Mouse (Mus musculus) E14TG2a.4 (cell line): ENCODE data around the gene Rpl18.

Experiments used
- H3K27me3 ChIP-seq: 2 replicates; pipeline ENCODE4 v1.6.1; 2014; ENCODE audit warnings: low read length, control low read depth; ENCODE audit not compliant: insufficient read depth
- H3K36me3 ChIP-seq: 2 replicates; pipeline ENCODE4 v1.6.1; 2014; ENCODE audit warnings: low read length, control low read depth; ENCODE audit not compliant: insufficient read depth
- H3K4me1 ChIP-seq: replicated peaks from 2 replicates; pipeline ENCODE4 v1.6.1; 2014; ENCODE audit warnings: low read depth, low read length, control low read depth
- H3K4me3 ChIP-seq: replicated peaks from 2 replicates; pipeline ENCODE4 v1.5.1; 2014; ENCODE audit warnings: mild to moderate bottlenecking, low read length
- H3K9me3 ChIP-seq: 2 replicates; pipeline ENCODE4 v1.6.1; 2014; ENCODE audit warnings: low read length, control low read depth
- CTCF ChIP-seq: conservative IDR thresholded peaks from 2 replicates; pipeline ENCODE4 v1.5.1; 2014; ENCODE audit warnings: low read length
- NANOG ChIP-seq: IDR thresholded peaks from 2 replicates; pipeline ENCODE4 v1.6.1; 2014; ENCODE audit warnings: borderline replicate concordance, low read length, mixed read lengths
- POU5F1 ChIP-seq: IDR thresholded peaks from 2 replicates; pipeline ENCODE4 v1.6.1; 2014; ENCODE audit warnings: low read length, borderline replicate concordance

The Rpl18 gene

DNA sequence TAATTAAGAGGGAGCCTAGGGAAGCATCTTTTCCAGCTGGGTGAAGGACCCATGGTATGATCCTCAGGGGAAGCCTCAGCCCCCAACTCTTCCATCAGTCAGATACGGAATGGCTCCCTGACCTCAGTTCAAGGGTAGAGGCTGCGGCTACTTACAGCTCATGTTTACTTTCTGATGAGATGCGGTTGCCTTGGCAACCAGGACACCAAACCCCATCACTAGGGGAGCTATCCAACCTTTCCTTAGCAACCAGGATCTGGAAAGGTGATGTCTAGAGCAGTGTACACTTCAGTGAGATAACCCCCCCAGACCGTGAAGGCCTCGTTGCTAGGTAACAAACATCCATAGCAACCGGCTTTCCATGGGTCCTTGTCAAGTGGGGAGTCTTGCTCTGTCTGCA, 6.2 kb upstream of the Rpl18 start:
- Histone ChIP-seq H3K27me3 (no peaks in the 10 kb centered on the region), H3K36me3 (peaks cover 59% of the 10 kb centered on the region), H3K4me1 (peaks cover 89% of the 10 kb centered on the region), H3K4me3 (peak overlapping the region; percentile 96; the same call in 1 of the 2 replicates), H3K9me3 (no peaks in the 10 kb centered on the region)
- TF ChIP-seq CTCF, result no peak
- no peak for TF ChIP-seq NANOG
- no peak for TF ChIP-seq POU5F1

DNA sequence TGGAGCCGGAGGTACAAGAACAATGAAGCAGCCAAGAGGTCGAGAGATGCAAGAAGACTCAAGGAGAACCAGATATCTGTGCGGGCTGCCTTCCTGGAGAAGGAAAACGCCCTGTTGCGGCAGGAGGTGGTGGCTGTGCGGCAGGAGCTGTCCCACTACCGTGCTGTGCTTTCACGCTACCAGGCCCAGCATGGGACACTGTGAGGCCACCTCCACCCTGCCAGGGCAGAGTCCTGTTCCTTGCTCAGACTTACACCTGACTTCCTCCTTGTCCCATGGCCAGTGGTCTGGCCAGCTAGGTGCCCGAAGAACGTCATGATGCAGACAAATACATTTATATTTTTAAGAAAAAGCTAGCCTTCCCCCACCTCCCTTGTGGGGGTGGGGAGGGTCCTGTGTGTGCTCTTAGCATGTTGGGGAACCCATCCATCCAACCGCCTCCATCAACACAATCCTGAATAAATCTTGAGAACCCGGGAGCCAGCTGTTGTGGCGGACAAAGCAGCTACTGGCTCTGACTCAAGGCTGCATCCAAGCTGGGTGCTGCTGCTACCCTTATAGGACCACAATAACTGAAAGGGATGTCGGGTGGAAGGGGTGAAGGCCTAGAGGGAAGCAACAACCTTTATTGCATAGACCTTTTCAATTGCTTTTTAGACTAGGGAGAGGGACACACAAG, 5.4 kb upstream of the Rpl18 start:
- H3K4me3 ChIP-seq, result peak overlapping the region; percentile 4; the same call in 1 of the 2 replicates
- no peaks in the 10 kb centered on the region for H3K9me3 ChIP-seq
- TF ChIP-seq NANOG (no peak), CTCF (no peak), POU5F1 (no peak)
- no peaks in the 10 kb centered on the region for H3K27me3 ChIP-seq
- peaks cover 62% of the 10 kb centered on the region for H3K36me3 ChIP-seq
- H3K4me1 ChIP-seq, result peaks cover 91% of the 10 kb centered on the region

DNA sequence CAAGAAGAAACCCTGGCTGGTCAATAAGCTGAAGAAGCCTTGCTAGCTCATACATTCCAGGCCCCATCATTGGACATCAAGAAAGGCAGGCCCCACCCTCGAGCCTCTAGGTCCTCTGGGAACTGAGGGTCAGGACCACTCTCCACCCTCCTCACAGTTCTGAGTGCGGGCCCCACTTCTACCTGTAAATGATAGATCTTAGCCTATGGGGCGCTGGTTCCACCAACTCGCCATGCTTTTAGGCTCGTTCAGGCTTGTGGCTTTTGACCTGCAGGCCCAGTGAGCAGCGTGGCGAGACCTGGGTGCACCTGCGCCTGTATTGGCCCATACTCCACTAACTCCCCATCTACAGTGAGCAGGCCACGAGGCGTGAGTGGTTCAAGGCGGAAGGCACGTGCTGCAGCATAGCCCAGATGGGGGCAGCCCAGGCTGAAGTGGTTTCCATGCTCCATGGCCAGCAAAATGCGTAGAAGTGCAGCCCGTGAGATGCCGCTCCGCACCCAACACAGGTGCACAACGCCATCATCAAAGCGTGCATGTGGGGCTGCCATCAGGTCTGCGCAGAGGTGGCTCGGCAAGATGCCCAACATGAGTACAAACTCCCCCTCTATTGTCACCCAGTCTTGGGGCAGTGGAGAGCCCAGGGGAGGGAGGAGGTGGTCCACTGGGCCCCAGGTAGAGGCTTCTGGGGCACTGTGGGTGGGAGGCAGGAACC, 4.6 kb upstream of the Rpl18 start:
- H3K27me3 ChIP-seq, result no peaks in the 10 kb centered on the region
- peaks cover 88% of the 10 kb centered on the region for H3K4me1 ChIP-seq
- H3K4me3 ChIP-seq, result peak overlapping the region; percentile 49
- H3K9me3 ChIP-seq, result no peaks in the 10 kb centered on the region
- H3K36me3 ChIP-seq, result peaks cover 62% of the 10 kb centered on the region
- TF ChIP-seq CTCF (no peak), NANOG (no peak), POU5F1 (no peak)

DNA sequence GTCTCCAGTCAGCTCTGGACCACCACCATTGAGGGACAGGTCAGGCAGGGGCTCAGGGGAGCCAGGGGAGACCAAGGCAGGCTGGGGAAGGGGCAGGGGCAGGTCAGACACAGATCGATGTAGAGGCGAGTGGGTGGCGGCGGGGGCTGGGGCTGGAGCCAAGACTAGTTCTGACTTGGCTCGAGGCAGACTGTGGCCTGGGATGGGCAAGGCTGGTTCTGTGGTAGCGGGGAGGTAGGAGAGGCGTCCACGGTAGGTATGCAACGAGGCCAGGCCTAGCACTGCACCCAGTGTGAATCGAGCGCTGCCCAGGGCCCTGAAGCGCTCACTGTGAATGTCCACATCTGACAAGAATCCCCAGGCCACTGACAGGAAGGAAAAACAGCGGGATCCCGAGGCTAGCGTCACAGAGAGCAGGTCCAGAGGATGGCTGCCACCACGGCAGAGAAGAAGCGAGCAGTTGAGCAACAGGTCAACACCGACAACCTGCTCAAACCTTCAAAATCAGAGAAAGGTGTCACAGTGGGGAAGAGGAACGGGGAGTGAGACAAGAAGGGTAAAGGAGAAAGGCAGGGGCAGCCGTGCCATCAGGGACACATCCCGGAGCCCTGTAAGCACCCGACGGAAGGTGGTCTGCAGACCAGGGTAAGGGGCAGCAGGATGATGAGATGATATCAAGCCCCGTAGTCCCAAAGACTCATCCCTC, 3.8 kb upstream of the Rpl18 start:
- TF ChIP-seq NANOG, result no peak
- TF ChIP-seq CTCF, result no peak
- TF ChIP-seq POU5F1, result no peak
- H3K4me3 ChIP-seq, result peak overlapping the region; percentile 49
- H3K4me1 ChIP-seq, result peaks cover 89% of the 10 kb centered on the region
- no peaks in the 10 kb centered on the region for H3K9me3 ChIP-seq
- H3K27me3 ChIP-seq, result no peaks in the 10 kb centered on the region
- H3K36me3 ChIP-seq, result peaks cover 67% of the 10 kb centered on the region

DNA sequence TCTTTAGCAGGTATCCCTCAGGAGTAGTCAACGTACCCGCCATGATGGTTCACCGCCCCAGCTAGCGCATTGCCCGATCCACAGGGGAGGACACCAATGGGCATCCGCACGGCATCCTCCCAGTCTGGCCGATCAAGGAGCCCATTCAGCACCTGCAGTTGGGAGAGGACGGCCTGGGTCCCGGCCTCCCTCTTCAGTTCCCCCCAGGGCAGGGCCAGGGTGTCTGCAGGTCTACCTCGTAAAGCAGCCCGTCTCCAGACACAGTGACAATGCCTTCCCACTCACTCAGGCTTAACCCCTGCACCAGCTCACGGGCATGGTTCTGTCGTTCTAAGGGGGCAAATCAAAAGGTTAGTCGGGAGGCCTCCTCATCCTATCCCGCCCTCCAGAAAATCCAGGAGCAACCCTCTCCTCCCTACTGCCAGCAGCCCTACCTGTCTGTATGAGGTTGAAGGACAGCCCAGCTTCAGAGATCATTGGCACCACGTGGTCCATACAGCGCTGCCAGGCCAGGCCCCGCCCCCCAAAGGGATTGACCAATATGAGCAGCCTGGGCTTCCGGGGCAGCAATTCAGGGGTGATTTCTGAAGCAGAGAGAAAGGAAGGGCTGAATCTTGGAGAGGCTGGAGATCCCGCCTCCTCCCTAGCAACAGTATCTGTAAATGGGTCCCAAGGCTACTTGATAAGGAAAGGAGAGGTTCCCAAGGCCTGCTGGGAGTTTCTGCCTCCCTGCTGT, 3.1 kb upstream of the Rpl18 start:
- H3K9me3 ChIP-seq, result no peaks in the 10 kb centered on the region
- peaks cover 70% of the 10 kb centered on the region for H3K36me3 ChIP-seq
- peaks cover 93% of the 10 kb centered on the region for H3K4me1 ChIP-seq
- peak overlapping the region; percentile 26; the same call in 1 of the 2 replicates for H3K4me3 ChIP-seq
- TF ChIP-seq POU5F1 (no peak), NANOG (no peak), CTCF (no peak)
- H3K27me3 ChIP-seq, result no peaks in the 10 kb centered on the region

DNA sequence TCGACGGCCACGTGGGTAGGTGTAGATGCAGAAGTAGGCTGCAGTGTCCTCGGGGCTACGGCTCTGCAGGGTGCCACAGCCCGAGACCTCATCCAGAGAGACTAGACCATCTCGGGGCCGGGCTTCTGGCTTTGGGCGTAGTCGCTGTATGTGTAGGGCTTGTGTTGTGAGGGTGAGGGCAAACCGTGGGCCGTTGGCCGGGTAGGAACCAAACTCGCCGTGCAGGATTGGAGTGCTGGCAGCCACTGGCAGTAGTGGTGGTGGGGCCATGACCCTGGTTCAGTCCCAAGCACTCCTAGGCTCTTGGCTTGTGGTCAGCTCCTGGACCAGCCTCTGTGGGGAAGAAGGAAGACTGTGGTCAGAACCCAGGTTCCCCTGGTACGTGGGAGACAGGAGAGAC, 1.9 kb upstream of the Rpl18 start:
- no peaks in the 10 kb centered on the region for H3K9me3 ChIP-seq
- no peak for TF ChIP-seq CTCF
- no peak for TF ChIP-seq NANOG
- no peak for TF ChIP-seq POU5F1
- peaks cover 82% of the 10 kb centered on the region for H3K4me1 ChIP-seq
- H3K4me3 ChIP-seq, result 0 out of 2 replicates have a peak overlapping the region, but pooled peaks have one; percentile 29
- peaks cover 69% of the 10 kb centered on the region for H3K36me3 ChIP-seq
- H3K27me3 ChIP-seq, result no peaks in the 10 kb centered on the region

DNA sequence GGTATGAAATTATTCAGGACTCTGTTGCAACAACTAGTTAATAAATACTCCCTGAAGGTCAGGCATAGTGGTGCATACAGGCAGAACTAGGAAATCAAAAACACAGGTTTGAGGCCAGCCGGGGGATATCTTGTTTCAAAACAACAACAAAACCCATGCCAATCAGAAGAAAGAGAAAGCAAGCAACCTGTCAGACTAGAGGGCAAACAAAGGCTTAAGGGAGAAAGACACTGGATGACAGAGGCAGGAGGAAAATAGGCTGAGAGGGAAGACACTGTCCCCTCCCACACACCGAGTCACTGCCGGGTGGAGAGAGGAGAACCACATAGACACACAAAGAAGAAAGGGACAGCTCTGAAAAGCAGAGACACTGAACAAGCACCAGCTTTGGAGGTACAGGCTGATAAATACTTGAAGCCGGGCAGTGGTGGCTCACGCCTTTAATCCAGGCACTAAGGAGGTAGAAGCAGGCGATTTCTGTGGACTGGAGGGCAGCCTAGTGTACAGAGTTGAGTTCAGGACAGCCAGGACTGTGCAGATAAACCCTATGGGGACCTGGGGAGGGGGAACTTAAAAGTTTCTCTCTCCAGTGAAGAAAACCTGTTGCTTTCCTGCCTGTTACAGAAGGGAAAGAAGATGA, 1.3 kb upstream of the Rpl18 start:
- no peak for TF ChIP-seq CTCF
- no peak for TF ChIP-seq NANOG
- no peak for TF ChIP-seq POU5F1

More for the DNA sequence above, 1.3 kb upstream of the Rpl18 start:
- Histone ChIP-seq H3K4me1 (peaks cover 76% of the 10 kb centered on the region), H3K4me3 (peak overlapping the region; percentile 85), H3K27me3 (no peaks in the 10 kb centered on the region), H3K9me3 (no peaks in the 10 kb centered on the region), H3K36me3 (peaks cover 69% of the 10 kb centered on the region)
